Mouse (Mus musculus) kidney, adult 8-10 months (tissue): ENCODE measurements around the gene Fam102a.

Experiments used
- DNase-seq, 2 experiments: peaks; one replicate each; pipeline ENCODE4 v3.0.0; 2022

Gene Fam102a

DNA sequence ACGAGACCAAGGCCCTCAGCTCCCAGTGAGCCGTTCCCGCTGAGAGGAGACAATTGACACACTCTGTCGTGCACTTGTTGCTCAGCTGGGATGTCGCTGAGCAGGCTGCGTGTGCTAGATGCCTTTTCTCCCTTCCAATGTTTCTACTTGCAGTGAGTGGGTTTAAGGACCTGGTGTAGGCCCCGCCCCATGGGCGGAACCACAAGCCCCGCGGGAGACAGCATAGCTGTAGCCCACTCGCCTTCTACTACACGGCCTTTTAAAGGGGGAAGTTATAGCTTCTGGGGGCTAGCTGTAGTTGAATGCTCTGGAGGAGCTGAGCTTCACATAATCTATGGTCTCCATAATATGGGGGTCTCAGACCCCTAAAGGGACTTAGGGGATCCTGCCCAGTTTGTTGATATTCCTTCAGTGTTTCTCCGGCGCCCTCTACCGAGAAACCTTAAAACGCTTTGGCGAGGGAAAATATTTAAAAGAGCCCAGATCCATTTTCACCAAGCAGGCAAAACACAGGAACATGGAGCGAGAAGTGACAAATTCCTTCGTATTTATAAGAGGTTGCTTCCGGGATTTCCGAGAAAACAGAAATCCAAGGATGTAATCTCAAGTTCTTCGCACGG, 75.6 kb downstream of the Fam102a start:
- DNase-seq, result peak in 1 of 2 experiments; percentile 46

DNA sequence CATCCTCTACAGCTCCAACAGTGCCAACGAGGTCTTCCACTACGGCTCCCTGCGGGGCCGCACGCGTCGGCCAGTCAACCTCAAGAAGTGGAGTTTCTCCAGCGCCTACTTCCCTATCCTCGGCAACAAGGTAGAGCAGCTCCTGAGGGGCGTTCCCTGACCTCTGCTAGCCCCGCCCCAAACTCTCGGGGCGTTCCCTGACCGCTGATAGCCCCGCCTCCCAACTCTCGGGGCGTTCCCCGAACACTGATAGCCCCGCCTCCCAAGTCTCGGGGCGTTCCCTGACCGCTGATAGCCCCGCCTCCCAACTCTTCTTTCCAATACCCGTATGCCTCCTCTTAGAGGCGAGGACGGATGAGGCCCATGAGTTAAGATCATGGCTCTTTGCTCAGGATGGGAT, 77.1 kb downstream of the Fam102a start:
- DNase-seq, result no peak

DNA sequence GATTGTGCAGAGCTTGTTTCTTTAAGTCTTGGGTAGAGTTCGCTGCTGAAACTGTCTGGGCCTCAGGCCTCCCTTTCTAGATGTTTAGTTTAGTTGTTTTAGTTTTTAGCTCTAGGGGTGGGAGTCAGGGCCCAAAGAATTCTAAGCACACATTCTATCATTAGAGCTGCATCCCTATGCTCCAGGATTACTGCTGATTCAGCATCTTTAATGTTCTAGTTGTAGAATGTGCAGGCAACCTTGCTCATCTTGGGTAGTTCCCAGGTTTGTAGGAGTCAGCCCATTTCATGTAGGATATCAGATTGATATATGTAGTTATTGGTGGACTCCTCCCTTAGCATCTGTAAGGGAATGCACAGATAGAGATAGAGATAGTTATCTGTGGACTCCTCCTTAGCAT, 82.0 kb downstream of the Fam102a start:
- no peak for DNase-seq

DNA sequence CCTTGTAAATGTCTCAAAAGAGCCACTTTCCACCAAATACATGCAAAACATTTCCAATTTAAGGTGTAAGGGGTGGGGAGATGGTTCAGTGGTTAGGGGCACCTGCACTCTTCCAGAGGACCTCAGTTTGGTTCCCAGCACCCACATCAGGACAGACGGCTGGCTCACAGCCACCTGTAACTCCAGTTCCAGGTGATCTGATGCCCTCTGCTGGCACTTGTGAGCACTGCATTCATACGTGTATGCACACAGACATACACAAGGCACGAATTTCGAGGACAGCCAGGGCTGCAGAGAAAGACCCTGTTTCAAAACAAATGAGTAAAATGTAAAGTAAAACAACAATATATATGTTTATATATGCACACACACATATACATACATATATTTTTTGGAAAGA, 82.5 kb downstream of the Fam102a start:
- no peak for DNase-seq

DNA sequence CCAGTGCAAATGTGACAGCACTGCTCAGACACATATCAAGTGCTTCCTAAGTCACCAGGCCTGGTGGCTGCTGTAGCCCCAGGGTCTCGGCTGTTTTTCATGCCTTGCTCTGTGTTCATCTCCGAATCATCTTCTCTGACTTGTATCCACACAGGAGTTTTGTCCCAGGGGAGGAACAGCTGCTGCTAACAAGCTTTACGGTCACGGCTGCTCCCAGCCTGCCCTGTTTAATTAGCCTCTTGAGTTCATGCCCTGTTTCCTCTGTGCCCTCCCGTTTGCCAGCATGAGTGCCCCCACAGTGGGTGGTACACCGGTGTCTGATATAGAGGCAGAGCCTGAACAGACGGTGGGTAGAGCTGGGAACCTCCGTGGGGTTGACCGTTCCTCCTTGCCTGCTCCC, 82.9 kb downstream of the Fam102a start:
- no peak for DNase-seq
